Mouse (Mus musculus) retina, embryonic 14.5 days (tissue): ENCODE data around the gene Gm3371.
"Not testable (repeated sequence)": the region's sequence is repeated elsewhere in the genome, so short reads cannot be mapped to it uniquely, and the experiment has no call there.

Experiments
- DNase-seq: peaks from one replicate; pipeline ENCODE4 v3.0.0-alpha.2; 2015; ENCODE audit warnings: low spot score

Gm3371 gene

DNA sequence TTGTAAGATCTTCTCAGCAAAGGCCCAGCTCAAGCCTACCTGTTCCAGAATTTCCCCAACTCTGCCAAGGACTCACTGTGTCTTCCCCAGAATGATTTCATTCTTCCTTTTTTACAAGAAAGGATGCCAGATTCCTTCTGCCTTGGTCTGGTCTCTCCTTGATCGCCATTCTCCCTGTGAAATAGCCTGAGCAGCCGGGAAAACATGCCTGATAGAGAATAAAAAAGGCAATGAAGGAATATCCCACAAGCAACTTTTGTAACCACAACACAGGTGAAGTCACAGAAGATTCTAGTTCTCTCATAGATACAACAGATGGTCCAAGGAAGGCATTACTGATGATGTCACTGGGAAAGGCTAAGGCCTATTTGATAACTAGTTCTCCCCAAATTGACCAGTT lies at the start of gene Gm3371:
TSS of gene Gm3371 (minus strand) at position 101 of the 400 bp plus-strand sequence.
- not testable (repeated sequence) for DNase-seq

GRCm38 (mm10) chr14:44433335-44433734 lies 22.8 kb upstream of the Gm3371 start, which contains the start of gene Gm8232:
TSS of gene Gm8232 (plus strand) at chr14:44433635.
- DNase-seq: not testable (repeated sequence)

GRCm38 (mm10) chr14:44384233-44384632 lies 26.3 kb downstream of the Gm3371 start:
- not testable (repeated sequence) for DNase-seq

GRCm38 (mm10) chr14:44365057-44365456 lies 45.4 kb downstream of the Gm3371 start, which contains the start of gene Gm8229:
TSS of gene Gm8229 (plus strand) at chr14:44365357.
- DNase-seq: not testable (repeated sequence)

DNA sequence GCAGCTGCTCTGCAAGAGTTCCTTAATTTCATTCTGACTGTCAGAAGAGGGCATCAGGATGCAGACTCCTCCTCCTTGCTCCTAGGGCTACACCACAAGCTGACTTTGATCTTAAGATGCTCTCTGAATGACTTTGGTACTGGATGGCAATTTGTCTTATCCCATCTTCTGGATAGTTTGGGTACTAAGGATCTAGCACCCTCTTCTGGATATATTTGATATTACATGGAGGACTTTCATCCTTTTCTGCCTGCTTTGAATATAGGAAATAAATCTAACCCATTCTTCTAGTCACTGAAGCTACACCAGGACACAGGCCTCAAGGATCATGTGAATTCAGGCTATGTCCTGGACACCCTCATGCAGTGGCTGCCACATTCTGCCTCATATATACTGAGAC lies 48.2 kb downstream of the Gm3371 start:
- DNase-seq: not testable (repeated sequence)

- DNase-seq: not testable (repeated sequence)
Observed at GRCm38 (mm10) chr14:44361416-44361815, 49.1 kb downstream of the Gm3371 start.
